Mouse (Mus musculus) midbrain, embryonic 10.5 days (tissue): ENCODE data around the gene AC109138.7. TPM values are rescaled to one million over a fixed set of nuclear protein-coding genes. Genes with fewer than 3 reads are reported as not detected.

ENCODE experiments used
- DNase-seq: peaks from one replicate; pipeline ENCODE4 v3.0.0-alpha.2; 2017; ENCODE audit warnings: low spot score
- H3K27ac ChIP-seq: fragments of 300-500 bp; sonication (generic); replicated peaks from 2 replicates; pipeline ENCODE4 v1.5.1; 2016; ENCODE audit warnings: mild to moderate bottlenecking
- H3K27me3 ChIP-seq: fragments of 300-500 bp; sonication (generic); 2 replicates; pipeline ENCODE4 v1.6.1; 2016; ENCODE audit warnings: low read depth, mild to moderate bottlenecking; ENCODE audit not compliant: poor library complexity, severe bottlenecking
- H3K36me3 ChIP-seq: fragments of 300-500 bp; sonication (generic); 2 replicates; pipeline ENCODE4 v1.6.1; 2016; ENCODE audit warnings: mild to moderate bottlenecking, moderate library complexity
- H3K4me1 ChIP-seq: fragments of 300-500 bp; sonication (generic); 2 replicates; pipeline ENCODE4 v1.6.1; 2016
- H3K4me3 ChIP-seq: fragments of 300-500 bp; sonication (generic); 2 replicates; pipeline ENCODE4 v1.5.1; 2016; ENCODE audit warnings: mild to moderate bottlenecking, moderate library complexity
- H3K9me3 ChIP-seq: fragments of 300-500 bp; sonication (generic); replicated peaks from 2 replicates; pipeline ENCODE4 v1.6.1; 2016; ENCODE audit warnings: mild to moderate bottlenecking
- WGBS: fragments of 180-500 bp; shearing (Covaris S2); methylation state at CpG from one replicate; pipeline ENCODE4 v1.1.7; 2016; 5-methylcytosine and 5-hydroxymethylcytosine counted together
- polyA plus RNA-seq: library from polyadenylated mRNA; unstranded; fragments of >200 nt; fragmentation: Nextera tagmentation; extraction: Ambion mirVana; gene quantifications from 2 replicates; pipeline ENCODE4 v1.2.1, GENCODE M21; 2016

AC109138.7 gene
- polyA plus RNA-seq, 1 experiment from 2014 or later: not detected

- peak; percentile 67 for DNase-seq
- Histone ChIP-seq H3K4me1 (peaks cover 19% of the 10 kb centered on the region), H3K4me3 (no peak overlapping the region), H3K27me3 (peaks cover 32% of the 10 kb centered on the region), H3K27ac (no peak overlapping the region), H3K36me3 (no peaks in the 10 kb centered on the region), H3K9me3 (no peaks in the 10 kb centered on the region)
- WGBS: 24% methylated on average over 8 of the region's 8 CpGs
Measured at GRCm38 (mm10) chr19:4227894-4228678, 13.9 kb downstream of the AC109138.7 start.

GRCm38 (mm10) chr19:4228891-4229290 is 14.7 kb downstream of the AC109138.7 start:
- Histone ChIP-seq H3K27ac (no peak overlapping the region), H3K36me3 (no peaks in the 10 kb centered on the region), H3K27me3 (peaks cover 32% of the 10 kb centered on the region), H3K4me3 (no peak overlapping the region), H3K9me3 (no peaks in the 10 kb centered on the region), H3K4me1 (peaks cover 19% of the 10 kb centered on the region)
- 68% methylated on average over 4 of the region's 4 CpGs for WGBS
- no peak for DNase-seq

GRCm38 (mm10) chr19:4229451-4230076 is 15.4 kb downstream of the AC109138.7 start:
- Histone ChIP-seq H3K9me3 (no peaks in the 10 kb centered on the region), H3K27ac (no peak overlapping the region), H3K36me3 (no peaks in the 10 kb centered on the region), H3K27me3 (peaks cover 32% of the 10 kb centered on the region), H3K4me3 (no peak overlapping the region), H3K4me1 (peaks cover 19% of the 10 kb centered on the region)
- DNase-seq: no peak
- 49% methylated on average over 9 of the region's 9 CpGs for WGBS

GRCm38 (mm10) chr19:4230415-4230814 is 16.3 kb downstream of the AC109138.7 start:
- Histone ChIP-seq H3K27ac (0 out of 2 replicates have a peak overlapping the region, but pooled peaks have one; percentile 33), H3K9me3 (no peaks in the 10 kb centered on the region), H3K4me1 (peaks cover 19% of the 10 kb centered on the region), H3K4me3 (no peak overlapping the region), H3K27me3 (peaks cover 32% of the 10 kb centered on the region), H3K36me3 (no peaks in the 10 kb centered on the region)
- 79% methylated on average over 8 of the region's 8 CpGs for WGBS
- DNase-seq: no peak

GRCm38 (mm10) chr19:4231253-4232185 is 17.4 kb downstream of the AC109138.7 start, which contains the start of gene Pold4:
Gene Pold4 (plus strand): TSS chr19:4231899.
- Histone ChIP-seq H3K27me3 (peaks cover 32% of the 10 kb centered on the region), H3K9me3 (no peaks in the 10 kb centered on the region), H3K36me3 (no peaks in the 10 kb centered on the region), H3K27ac (peak within 1 kb of the TSS; percentile 86), H3K4me1 (peaks cover 19% of the 10 kb centered on the region), H3K4me3 (peak within 1 kb of the TSS; percentile 78)
- peak; percentile 92 for DNase-seq
- WGBS: 12% methylated on average over 26 of the region's 26 CpGs

GRCm38 (mm10) chr19:4232186-4232572 is 18.0 kb downstream of the AC109138.7 start:
- Histone ChIP-seq H3K4me1 (peaks cover 19% of the 10 kb centered on the region), H3K36me3 (no peaks in the 10 kb centered on the region), H3K27ac (peak overlapping the region; percentile 86), H3K27me3 (peaks cover 27% of the 10 kb centered on the region), H3K9me3 (no peaks in the 10 kb centered on the region), H3K4me3 (peak overlapping the region; percentile 78)
- WGBS: 82% methylated on average over 2 of the region's 2 CpGs
- DNase-seq: no peak

- no peak for DNase-seq
- Histone ChIP-seq H3K27me3 (peaks cover 23% of the 10 kb centered on the region), H3K4me3 (peak overlapping the region; percentile 78; the same call in 1 of the 2 replicates), H3K4me1 (peaks cover 19% of the 10 kb centered on the region), H3K36me3 (no peaks in the 10 kb centered on the region), H3K27ac (no peak overlapping the region), H3K9me3 (no peaks in the 10 kb centered on the region)
- 78% methylated on average over 7 of the region's 7 CpGs for WGBS
Measured at GRCm38 (mm10) chr19:4232651-4233050, 18.5 kb downstream of the AC109138.7 start.

- H3K36me3 ChIP-seq: no peaks in the 10 kb centered on the region
- H3K9me3 ChIP-seq: no peaks in the 10 kb centered on the region
- WGBS: 82% methylated on average over 4 of the region's 4 CpGs
- no peak overlapping the region for H3K27ac ChIP-seq
- no peak overlapping the region for H3K4me3 ChIP-seq
- DNase-seq: no peak
- H3K4me1 ChIP-seq: peaks cover 16% of the 10 kb centered on the region
- peaks cover 11% of the 10 kb centered on the region for H3K27me3 ChIP-seq
Measured at GRCm38 (mm10) chr19:4234548-4234947, 20.4 kb downstream of the AC109138.7 start.

- Histone ChIP-seq H3K27ac (no peak overlapping the region), H3K27me3 (no peaks in the 10 kb centered on the region), H3K4me3 (no peak overlapping the region), H3K4me1 (no peaks in the 10 kb centered on the region; the same call in 1 of the 2 replicates), H3K9me3 (no peaks in the 10 kb centered on the region), H3K36me3 (no peaks in the 10 kb centered on the region)
- DNase-seq: no peak
- 64% methylated on average over 8 of the region's 8 CpGs for WGBS
Measured at GRCm38 (mm10) chr19:4240247-4240668, 26.1 kb downstream of the AC109138.7 start.

- no peak overlapping the region for H3K27ac ChIP-seq
- no peaks in the 10 kb centered on the region for H3K9me3 ChIP-seq
- no peaks in the 10 kb centered on the region for H3K4me1 ChIP-seq
- DNase-seq: no peak
- WGBS: 71% methylated on average over 3 of the region's 3 CpGs
- H3K4me3 ChIP-seq: no peak overlapping the region
- no peaks in the 10 kb centered on the region for H3K36me3 ChIP-seq
- H3K27me3 ChIP-seq: no peaks in the 10 kb centered on the region
Measured at GRCm38 (mm10) chr19:4242416-4242815, 28.3 kb downstream of the AC109138.7 start.

GRCm38 (mm10) chr19:4244775-4245174 is 30.6 kb downstream of the AC109138.7 start:
- 87% methylated on average over 6 of the region's 6 CpGs for WGBS
- H3K27ac ChIP-seq: no peak overlapping the region
- no peaks in the 10 kb centered on the region for H3K27me3 ChIP-seq
- no peak overlapping the region for H3K4me3 ChIP-seq
- no peaks in the 10 kb centered on the region for H3K36me3 ChIP-seq
- no peaks in the 10 kb centered on the region for H3K4me1 ChIP-seq
- no peak for DNase-seq
- no peaks in the 10 kb centered on the region for H3K9me3 ChIP-seq

- Histone ChIP-seq H3K27me3 (no peaks in the 10 kb centered on the region), H3K9me3 (no peaks in the 10 kb centered on the region), H3K4me3 (no peak overlapping the region), H3K27ac (no peak overlapping the region), H3K36me3 (no peaks in the 10 kb centered on the region), H3K4me1 (no peaks in the 10 kb centered on the region)
- 58% methylated on average over 1 of the region's 1 CpGs for whole genome bisulfite sequencing
- no peak for DNase-seq
Measured at GRCm38 (mm10) chr19:4247010-4247409, 32.9 kb downstream of the AC109138.7 start.
